Mouse (Mus musculus) brain, adult 2 months (tissue): ENCODE data around the gene Brpf1.

ENCODE experiments used
- DNase-seq: peaks from one replicate; pipeline ENCODE4 v3.0.0; 2011; ENCODE audit warnings: low read depth, low spot score

Gene Brpf1

DNA sequence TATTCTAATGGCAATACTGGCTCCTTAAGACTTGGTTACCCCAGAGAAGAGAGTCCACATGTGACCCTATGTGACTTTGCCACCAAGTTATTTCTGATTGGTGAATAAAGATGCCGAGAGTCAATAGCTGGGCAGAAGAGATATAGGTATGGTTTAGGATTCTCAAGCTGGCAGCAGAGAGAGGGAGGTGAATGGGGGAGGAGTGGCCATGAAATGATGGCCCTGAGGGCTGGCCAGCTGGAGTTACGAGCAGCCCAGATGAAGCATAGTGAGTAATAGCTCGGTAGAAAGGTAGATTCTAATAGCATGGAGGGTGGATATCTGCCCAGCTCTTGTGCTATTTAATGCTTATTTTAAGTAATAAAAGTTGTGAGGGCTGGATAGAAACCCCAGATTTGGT, 45.9 kb downstream of the Brpf1 start:
- DNase-seq = no peak

DNA sequence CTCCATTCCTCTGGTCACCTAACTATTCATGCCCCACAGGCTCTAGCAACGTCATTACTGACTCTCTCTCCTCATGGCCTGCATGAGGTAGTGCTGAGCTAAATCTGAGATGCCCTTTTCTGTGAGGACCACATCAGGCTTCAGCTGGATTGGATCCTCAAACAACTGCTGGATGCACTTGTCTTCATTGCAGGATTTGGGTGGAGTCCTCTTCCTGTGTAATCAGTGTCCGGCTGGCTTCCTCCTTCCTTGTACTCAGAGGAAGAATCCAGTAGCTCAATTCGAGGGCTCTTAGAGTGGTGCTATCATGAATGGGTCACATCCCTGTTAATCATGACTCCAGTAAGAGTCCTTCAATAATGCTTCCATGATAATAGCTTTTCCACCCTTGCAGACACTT, 46.8 kb downstream of the Brpf1 start:
- no peak for DNase-seq

DNA sequence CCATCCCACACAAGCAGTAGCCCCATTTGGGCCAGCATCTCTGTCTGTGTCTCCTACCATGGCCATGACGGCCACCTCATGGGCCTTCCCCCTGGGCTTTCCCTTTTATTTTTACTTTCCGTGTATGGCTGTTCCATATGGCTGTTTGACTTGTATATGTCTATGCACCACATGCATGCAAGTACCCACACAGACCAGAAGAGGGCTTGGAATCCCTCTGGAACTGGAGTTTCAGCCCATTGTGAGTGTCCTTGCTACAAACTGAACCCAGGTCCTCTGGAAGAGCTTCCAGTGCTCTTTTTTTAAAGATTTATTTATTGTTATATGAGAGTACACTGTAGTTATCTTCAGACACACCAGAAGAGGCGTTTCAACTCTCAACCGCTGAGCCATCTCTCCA, 54.5 kb downstream of the Brpf1 start:
- DNase-seq = no peak

GRCm38 (mm10) chr6:113362241-113362640, 55.3 kb downstream of the Brpf1 start:
- DNase-seq = no peak

- DNase-seq = no peak
These were observed 57.7 kb downstream of the Brpf1 start for GRCm38 (mm10) chr6:113364518-113365135.

DNA sequence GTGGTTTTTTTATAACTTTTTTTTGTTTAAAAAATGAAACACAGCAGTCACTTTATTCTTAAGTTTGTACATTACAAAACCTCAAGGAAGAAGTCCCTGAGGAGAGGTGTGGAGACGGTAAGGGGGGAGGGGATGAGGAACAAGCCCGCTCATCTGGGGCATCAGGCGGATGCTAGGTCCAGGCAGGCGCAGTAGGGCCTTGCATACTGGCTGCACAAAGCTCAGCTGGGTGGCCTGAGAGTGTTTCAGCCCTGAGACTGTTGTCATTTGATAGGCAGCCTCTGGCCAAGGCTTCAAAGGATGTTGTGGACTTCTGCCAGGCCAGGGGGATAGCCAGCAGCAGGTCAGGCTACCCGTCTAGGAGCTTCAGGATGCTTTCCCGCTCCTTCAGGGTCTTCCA, 59.7 kb downstream of the Brpf1 start:
- DNase-seq = no peak

DNA sequence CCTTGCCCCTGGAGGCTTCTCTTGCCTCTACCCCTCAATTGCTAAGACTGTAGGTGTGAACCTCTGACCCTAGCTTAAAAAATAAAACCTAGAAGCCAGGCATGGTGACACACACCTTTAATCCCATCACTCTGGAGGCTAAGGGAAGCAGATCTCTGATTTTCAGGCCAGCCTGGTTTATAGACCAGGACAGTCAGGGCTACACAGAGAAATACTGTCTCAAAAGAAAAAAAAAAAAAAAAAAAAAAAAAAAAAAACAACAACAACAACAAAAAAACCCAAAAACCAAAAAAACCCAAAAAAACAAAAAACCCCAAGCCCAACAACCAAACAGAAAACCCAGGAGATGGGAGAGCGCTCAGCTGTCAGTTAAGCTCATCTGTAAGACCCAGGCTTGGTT, 60.6 kb downstream of the Brpf1 start:
- no peak for DNase-seq

GRCm38 (mm10) chr6:113368124-113368523, 61.2 kb downstream of the Brpf1 start:
- DNase-seq = no peak

GRCm38 (mm10) chr6:113368577-113368976, 61.6 kb downstream of the Brpf1 start:
- DNase-seq = no peak

GRCm38 (mm10) chr6:113370194-113370929, 63.4 kb downstream of the Brpf1 start:
- no peak for DNase-seq

DNA sequence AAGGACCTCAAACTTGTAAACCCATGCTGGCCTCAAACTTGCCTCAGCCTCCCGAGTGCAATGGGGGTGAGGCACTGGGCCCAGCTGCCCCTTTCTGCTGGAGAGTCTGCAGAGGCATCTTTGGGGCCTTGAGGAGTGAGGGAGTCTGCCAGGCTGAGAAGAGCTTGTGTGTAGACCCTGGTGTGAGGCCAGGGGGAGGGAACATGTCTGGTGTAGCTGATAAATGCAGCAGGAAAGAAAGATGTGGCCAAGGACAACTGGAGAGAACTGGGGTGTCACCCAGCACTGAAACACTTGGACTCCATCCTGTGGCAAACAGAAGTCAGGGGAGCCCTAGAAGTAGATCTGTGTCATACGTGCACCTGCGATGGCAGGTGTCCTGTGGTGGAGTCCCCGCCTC, 66.6 kb downstream of the Brpf1 start:
- no peak for DNase-seq
